Mouse (Mus musculus) fibroblast of lung, adult 2 months (primary cell): ENCODE measurements around the gene Sgca.
"Not testable (repeated sequence)": the region's sequence is repeated elsewhere in the genome, so short reads cannot be mapped to it uniquely, and the experiment has no call there.

ENCODE experiments used
- DNase-seq: peaks from one replicate; pipeline ENCODE4 v3.0.0-alpha.2; 2011; ENCODE audit warnings: low read depth

Sgca gene

DNA sequence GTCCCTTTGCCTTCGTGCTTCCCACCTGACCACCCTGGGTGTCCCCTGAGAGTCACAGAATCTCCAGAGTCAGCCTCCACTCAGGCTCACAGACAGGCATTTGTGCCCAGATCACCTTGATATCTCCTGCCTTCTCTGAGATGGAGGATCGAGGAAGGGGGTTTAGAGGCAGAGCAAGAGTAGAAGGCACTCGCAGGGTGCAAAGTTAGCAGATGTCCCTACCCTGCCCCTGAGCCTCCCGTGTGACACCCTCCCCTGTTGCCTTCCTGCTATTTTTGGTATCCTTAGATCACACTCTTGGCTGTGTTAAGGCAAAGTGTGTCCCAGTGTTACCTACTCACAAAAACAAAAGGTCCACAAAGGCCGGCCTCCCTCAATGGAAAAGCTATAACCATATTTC is at the start of gene Sgca:
Sgca (minus strand) TSS at position 129 of the 400 bp plus-strand sequence.
- no peak for DNase-seq

DNA sequence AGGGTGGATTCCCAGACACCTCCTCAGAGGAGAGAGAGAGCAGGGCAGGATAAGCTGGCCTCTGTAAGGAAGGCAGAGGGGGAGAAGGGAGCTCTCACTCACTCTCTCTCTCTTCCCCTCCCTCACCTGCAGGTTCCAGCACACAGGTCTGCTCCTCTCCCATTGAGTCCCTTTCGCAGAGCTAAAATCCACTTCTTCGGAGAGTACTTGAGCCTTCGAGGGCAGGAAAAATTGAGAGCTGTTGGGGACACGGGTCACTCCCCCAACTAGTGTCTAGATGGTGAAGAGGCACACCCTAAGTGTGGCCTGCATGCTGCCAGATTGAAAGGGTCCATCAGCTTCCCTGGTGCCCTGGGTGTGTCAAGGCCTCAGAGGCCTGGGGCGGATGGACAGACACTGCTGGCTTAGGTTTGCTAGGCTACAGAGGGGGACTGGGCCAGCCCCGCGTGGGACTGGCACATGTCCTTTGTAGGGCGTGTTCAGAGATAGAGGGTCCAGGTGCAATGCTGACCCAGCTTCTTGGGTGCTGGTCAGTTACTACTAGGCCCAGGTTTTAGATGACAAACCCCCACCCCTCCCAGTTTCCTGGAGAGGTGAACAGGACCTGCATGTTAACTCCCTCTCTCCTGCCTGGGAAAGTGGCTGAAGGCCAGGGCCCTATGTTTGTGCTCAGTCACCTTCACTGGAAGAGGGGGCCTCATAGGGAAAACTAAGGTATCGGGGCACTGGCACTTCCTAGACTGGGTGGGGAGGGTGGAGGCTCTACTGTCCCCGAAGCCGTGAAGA is 49.3 kb upstream of the Sgca start:
- no peak for DNase-seq

GRCm38 (mm10) chr11:95024439-95025184 is 48.5 kb upstream of the Sgca start:
- no peak for DNase-seq

DNA sequence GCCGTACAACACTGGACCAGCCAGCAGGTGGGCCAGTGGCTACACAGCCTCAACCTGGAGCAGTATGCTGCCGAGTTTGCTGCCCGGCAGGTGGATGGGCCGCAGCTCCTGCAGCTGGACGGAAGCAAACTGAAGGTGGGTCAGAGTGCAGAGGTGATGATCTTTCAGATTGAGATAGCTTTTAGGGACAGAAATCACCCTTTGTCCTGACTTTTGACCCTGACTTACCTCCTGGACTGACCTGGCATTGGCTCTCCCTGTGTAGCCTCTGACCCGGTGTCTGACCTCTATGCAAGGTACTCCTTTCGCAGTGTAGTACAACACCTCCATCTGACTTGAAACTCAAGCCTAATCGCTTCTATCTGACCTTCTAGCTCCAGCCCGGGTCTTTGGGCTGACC is 47.4 kb upstream of the Sgca start:
- no peak for DNase-seq

DNA sequence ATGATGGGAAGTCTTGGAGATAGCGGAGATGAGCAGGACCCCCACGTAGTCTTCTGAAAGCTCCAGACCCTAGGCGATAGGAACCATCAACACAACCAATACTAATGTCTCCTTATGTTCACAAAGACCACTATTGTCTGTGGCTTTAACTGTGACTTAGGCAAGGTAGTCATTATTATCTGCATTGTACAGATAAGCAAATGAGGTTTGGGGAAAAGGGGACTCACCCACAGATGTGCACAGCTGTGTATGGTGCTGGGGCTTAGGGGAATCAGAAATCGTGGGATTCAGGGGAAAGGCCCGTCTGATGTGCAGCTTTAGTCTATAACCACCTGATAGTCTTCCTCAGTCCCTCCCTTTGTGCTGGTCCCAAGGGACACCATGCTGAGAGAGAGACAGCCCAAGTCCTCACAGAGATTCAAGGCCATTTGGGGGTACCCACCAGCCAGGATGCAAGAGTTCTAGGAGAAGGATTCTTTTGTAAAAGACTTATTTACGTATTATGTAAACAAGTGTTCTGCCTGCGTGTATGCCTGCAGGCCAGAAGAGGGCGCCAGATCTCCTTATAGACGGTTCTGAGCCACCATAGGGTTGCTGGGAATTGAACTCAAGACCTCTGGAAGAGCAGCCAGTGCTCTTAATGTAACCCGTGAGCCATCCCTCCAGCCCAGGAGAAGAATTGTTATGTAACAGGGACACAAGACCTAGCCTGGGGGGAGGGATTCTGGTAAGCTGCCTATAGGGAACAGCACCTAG is 46.3 kb upstream of the Sgca start:
- no peak for DNase-seq

GRCm38 (mm10) chr11:95015484-95015883 is 39.4 kb upstream of the Sgca start:
- DNase-seq: no peak

DNA sequence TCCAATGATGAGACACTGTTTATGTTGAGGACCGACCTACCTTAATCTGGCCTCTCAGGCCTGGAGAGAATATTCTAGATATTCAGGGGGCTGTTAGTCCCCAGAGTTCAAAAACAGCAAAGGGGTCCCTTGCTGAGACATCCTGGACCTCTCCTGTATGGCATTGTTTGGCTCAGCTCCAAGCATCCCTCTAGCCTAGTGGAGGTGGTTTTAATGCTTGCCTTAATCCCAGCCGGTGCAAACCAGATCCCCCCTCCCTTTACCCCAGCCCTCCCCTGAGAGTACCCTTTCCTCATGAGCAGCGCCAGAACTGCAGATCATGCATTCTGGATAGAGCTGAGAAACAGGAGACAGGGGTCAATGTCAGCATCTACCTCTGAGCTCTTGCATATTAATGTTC is 36.4 kb upstream of the Sgca start:
- DNase-seq: no peak

DNA sequence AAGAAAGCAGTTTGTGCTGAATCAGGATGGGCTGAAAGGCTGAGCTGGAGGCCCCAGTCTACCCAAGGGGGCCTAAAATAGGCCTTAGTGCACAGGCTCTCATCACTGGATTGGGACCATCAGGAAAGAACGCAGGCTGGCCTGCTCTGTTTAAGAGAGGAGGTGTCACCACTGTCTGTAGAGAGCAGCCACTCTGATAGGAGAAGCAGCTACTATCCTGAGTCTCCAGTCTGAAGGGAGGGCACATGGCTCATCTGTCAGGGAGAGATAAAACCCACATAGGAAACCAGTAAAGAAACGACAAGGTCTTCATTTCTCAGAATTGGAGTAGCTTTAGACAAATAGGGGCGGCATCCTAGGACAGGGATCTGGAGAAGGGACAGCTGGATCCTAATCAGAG is 35.9 kb upstream of the Sgca start:
- no peak for DNase-seq

- no peak for DNase-seq
Measured at GRCm38 (mm10) chr11:95011416-95011815, 35.3 kb upstream of the Sgca start.

DNA sequence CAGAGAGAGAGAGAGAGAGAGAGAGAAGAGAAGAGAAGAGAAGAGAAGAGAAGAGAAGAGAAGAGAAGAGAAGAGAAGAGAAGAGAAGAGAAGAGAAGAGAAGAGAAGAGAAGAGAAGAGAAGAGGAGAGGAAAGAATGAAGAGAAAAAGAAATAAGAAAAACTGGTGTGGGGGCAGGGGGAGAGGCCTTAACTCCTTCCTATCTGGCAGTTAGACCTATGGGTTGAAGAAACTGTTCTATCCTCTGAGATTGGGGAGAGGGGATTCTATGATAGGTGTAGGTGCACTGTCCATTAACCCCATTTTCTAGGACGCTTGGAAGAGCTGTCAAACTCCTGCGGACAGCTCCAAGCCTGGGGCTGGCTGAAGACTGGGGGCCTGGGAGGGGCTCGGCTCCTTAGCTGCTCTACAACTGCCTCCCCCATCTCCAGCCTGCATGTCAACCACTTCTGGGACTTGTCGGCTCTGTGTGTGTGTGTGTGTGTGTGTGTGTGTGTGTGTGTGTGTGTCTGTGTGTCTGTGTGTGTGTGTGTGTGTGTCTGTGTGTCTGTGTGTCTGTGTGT is 34.8 kb upstream of the Sgca start:
- not testable (repeated sequence) for DNase-seq

DNA sequence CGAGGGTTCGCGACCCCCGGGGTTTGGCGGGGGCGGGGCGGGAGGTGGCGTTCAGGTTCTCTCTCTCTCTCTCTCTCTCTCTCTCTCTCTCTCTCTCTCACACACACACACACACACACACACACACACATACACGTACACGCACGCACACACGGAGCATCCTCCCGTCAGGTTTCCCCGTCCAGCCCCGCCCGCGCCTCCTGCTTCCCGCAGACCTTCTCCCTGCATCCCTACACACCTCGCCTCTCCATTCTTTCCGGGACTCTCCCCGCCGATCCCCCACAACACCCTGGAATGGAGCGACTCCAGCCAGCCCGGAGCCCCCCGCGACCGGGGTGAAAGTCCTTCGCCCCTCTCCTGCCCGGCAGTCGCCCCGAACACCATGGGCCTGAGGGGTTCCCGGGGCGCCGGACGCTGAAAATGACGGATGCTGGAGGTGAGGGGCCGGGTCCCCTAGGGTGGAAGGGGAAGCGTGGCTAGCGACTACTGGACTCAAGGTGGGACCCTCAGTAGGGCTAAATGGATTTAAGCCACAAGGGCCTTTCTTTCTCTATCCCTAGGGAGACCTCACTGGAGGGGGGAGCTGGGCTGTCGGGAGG is 34.1 kb upstream of the Sgca start:
- no peak for DNase-seq

GRCm38 (mm10) chr11:95009629-95010014 is 33.5 kb upstream of the Sgca start, which contains the start of gene Samd14:
TSS of gene Samd14 (plus strand) at chr11:95009879.
- no peak for DNase-seq

DNA sequence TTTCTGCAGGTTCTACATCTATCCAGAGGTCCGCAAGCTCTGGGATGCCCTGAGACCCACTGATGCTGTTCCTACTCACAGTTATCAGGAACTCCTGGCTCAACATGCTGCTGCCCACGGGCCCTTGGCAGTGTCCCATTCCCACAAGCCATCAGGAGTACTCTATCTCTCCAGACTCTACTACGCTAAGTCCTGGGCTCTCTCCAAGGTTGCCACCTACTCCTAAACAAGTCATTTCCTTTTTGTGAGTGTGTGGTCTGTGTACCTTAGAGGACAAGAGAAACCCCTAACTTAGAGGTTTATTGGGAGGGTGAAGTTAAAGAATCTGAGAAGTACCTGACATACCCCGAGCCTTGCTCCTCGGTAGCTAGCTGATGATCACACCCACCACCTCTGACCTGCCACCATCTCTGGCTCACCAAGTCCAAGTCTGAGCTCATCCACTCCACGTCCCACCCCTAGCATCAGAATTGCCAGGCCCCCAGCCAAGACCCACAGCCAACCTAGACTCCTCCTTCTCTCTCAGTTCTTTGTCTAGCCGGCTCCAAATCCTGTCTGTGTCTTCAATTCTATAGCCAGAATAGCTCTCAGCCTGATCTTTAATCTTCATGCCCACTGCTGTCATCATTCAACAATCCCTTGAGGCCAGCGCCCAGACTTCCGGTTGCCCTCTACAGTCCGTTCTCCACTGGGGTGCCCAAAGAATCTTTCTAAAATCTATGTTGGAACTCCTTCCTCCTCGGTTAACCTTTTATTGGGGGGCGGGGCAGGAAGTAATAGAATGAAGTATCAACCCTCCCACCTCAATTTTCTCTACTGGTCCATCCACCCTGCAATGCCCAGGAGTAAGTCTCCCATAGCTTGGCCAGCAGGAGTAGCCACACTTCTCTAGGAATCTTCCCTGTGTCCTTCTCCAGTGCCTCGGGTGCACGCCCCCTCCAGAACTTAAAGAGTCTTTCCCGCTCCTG is 32.8 kb upstream of the Sgca start:
- DNase-seq: no peak

- DNase-seq: no peak
Measured at GRCm38 (mm10) chr11:95007418-95007817, 31.3 kb upstream of the Sgca start.

DNA sequence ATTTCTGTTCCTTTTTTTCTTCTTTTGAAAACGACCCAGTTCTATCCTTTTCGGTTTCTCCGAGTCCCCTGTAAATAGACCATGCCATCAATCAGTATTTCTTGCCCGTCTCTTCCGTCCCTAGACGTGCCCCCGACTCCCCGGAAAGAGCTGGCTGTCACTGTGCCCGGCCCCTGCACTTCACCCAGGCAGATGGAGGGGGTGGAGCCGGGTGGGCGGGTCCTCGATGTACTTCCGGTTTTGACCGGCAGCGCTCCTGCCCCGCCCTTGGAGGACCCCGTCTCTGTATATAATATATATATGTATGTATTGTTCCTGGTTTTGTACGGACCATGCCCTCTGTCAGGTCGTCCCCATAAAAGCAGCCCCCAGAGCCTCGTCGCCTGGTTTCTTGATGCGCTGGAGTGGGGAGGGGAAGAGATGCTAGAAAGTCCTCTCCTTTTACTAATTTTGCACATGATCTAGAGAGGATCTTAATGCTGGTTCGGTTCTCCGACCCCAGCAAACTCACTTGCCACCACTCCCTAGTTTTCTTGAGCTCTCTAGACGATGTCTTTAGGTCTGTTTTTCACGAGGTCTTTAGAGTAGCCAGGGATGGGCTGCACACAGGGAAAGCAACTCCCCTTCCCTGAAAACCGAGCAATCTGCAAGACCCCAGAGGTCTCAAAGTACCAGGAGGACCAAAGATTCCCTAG is 30.5 kb upstream of the Sgca start:
- no peak for DNase-seq

- no peak for DNase-seq
Measured at GRCm38 (mm10) chr11:95006038-95006437, 29.9 kb upstream of the Sgca start.

- DNase-seq: no peak
Measured at GRCm38 (mm10) chr11:95004937-95005198, 28.7 kb upstream of the Sgca start.

DNA sequence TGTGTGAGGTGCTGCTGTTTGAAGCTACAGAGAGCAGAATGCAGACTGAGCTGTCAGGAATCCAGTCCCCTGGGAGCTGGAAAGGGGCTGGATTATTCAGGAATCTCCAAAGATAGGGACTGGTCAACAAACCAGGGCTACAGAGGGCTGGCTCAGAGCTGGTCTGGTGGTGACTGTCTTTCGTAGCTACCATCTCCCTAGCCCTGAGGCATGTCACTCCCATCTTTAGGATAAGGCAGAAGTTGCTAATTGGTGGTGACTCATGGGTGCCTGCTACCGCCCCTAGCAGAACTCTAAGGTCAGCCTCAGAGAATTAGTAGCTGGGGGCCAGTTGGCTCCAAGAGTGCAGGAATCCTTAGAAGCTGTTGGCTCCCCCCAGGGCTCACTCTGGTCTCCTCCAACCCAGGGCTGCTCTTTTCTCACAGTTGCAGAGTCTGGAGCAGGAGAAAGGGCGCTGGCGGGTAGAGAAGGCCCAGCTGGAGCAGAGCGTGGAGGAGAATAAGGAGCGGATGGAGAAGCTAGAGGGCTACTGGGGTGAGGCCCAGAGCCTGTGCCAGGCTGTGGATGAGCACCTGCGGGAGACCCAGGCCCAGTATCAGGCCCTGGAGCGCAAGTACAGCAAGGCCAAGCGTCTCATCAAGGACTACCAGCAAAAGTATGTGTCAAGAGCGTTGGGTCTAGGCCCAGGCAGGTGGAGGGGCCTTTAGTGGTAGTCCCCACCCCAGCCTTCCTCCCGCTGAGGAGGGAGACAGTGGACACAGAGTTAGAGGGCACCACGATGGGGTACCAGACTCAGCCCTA is 28.2 kb upstream of the Sgca start:
- DNase-seq: no peak

DNA sequence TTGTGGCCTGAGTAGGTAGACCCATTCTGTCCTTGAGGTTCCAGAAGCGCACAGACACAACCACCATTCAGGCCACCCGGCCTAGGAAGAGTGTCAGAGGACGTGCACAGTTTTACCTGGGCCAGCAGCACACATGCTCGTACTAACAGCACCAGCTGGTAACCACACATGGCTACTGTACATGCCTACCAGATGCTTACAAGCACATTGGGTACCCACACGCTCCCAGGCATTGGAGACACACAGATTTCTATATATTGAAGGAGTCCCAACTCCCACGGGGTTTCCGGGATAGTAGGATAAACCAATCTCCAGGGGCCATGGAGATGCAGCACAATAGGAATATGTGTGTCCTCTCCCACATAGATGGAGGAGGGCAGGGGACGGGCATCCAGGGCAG is 26.6 kb upstream of the Sgca start:
- DNase-seq: no peak
